Mouse (Mus musculus): ENCODE results near the gene Rwdd1.
"Not testable (repeated sequence)": the region's sequence is repeated elsewhere in the genome, so short reads cannot be mapped to it uniquely, and the experiment has no call there.

Rwdd1 gene

DNA sequence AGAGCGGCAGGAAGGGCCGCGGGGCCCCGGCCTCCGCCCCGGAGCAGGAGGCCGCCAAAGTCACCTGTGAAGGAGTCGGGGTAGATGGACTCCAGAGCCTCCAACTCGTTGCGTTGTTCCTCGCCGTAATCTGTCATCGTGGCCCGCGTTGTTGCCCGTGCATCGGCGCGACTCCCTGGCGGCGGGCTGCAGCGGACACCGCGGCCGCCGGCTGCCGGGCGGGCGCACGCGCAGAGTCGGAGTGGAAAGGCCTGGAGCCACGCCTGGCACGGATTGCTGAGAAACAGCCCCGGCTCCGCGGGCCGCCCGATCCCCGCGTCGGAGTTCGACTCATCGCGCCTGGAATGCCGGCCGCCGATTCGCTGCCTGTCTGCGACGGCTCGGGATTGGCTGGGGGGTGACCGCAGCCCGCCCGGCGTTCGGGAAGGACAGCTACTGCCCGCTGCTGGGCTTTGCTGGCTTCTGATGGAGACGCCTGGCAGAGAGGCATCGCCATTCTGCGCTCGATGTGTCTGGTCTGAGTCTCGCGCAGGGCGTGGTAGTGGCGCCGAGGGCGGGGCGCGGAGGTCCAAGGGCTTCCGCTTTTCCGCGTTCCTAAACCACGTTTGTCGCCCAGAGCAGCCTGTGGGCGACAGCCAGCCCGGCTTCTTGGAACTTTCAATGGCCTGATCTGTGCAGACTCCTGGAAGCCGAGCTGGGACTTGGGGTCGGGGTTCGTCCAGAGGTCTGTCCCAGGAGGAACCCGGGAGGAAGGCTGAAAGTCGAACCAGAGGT, at the start of gene Rwdd1:
Rwdd1 (minus strand) TSS at position 323 of the 774 bp plus-strand sequence.
- DNase-seq (ENCODE audit: low read depth), result peak; percentile 91

DNA sequence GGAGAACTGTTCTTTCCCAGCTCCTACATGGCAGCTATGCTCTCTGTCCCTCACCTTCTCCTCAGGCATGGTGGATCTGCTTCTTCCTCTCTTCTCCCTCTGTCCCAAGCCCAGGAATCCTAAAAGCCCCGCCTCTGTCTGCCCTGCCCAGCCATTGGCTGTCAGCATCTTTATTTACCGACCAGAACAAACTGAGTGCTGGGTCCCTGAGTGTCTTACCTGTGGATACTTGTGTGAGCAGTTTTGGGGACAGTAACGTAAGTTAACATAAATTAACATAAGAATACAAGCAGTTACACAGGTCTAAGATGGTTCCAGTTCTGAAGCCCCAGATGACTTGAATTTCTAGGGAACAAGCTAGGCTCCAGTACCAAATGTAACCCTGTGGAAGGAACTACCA, 47.2 kb upstream of the Rwdd1 start:
- no peak for DNase-seq (ENCODE audit: low read depth)

DNA sequence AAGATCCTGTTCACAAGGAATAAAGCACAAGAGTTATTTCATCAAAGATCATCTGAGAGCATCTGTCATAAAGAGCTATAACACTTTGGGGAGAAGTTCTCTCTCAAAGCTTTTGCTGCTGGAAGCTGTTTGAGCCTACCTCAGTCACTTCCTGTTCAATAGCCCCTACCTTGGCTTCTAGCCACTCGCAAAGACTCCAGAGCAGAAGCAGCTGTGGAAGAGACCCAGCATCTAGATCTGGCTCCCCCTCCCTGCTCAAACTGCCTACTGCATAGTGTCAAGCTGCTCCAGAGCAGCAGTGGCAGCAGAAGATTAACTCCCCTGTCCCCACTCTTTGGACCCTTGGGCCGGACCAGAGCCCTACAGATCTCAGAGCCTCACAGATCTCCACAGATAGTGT, 34.6 kb upstream of the Rwdd1 start:
- DNase-seq (ENCODE audit: low read depth), result no peak

DNA sequence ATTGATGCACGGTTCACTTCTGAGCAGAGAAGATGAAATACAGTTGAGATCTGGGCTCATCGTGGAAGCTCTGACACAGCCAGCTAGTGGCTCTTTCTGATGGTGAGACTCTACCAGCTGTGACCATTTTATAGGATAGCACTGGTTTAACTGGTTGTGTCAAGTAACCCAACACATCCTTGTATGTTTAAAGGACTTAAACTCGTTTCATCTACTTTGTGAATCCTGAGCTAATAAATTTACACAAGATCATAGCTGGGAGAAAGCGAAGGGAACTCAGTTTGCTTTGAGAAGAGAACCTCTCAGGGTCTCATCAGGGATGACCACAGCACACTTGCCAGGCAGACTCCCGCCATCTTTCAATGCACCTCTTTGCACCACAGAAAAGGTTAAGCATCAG, 24.8 kb upstream of the Rwdd1 start, which contains the start of gene Calhm4:
Calhm4 (minus strand) TSS at position 101 of the 400 bp plus-strand sequence.
- DNase-seq (ENCODE audit: low read depth), result no peak

DNA sequence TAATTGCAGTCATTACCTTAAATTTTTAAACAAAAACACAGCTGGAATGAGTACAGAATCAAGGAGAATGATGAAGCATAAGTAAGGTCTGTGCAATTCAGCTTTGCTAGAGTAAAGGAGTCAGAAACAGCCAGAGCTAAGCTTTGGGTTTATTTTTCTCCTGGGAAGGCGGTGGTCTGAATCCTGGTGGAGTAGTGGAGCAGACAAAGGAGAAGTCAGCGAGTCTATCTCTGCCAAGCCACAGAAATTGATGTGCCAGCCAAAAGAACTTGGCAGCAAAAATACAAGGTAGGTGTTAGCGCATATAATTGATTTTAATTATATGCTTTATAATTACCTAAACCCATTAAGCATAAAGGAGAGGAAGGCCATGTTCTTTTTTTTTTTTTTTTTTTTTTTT, 18.0 kb upstream of the Rwdd1 start, which contains the start of gene Trappc3l:
Trappc3l (plus strand) TSS at position 197 of the 400 bp plus-strand sequence.
- DNase-seq (ENCODE audit: low read depth), result no peak

DNA sequence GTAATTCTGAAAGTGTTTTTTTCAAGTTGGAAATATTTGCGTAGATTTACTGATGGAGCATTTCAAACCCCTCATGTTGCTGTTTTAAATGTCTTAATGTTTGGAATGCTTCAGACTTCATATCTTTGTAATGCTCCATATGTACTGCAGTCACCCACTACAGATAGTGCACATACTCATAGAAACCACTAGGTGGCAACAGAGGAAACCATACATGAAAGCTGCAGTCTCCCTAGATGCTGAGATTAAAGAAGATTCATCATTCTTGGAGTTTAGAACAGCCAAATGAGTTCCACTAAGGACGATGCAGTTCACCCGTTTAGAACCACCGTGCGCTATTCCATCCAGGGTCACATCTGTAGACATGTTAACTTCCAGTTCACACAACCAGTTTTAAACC, 17.2 kb upstream of the Rwdd1 start:
- no peak for DNase-seq (ENCODE audit: low read depth)

DNA sequence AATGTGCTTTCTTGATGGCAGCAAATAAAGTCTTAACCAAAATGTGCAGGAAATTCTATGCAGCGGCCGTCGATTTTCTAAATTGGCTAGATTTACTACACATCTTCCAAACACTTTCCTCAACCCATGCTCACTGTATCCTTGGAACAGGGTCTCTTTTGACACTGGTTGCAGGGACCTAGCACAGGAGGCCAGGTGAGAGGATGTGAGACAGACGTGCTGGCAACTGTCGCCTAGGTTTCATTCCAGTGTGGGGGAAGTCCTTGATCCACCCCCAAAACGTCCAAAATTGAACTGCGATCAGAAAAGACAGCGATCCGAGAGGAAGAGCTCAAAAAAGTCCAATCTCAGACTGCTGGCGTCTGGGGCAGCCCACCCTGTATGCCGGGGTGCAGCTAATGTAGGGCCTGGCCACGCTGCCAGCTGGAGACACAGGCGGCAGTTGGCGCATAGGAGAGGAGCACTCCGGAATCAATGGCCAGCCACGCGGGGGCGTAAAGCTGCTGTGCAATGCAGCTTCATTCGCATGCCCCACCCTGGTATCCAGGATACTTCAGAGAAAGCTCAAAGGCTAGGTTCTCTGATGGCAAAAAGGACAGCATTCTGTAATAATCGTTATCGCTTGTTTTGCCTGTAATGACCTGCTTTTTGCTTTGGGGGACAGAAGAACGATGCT, 14.3 kb upstream of the Rwdd1 start:
- no peak for DNase-seq (ENCODE audit: low read depth)

DNA sequence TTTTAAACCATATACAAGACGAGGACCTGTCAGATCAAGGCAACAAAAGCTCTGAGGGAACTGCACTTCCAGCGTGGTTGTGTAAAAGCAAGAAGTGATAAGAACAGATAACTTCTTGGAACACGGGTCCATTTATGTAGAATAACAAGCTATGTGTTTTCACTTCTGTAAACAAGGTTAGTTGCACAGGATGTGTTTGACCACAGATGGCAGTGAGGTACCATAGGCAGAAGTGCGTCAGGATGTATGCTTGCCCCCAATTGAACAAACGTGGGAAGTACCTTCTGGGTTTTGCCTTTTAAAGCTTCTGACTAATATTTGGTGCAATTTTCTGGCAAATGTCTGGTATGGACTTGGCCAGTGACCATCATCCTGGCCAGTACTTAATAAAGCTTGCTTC, 10.9 kb upstream of the Rwdd1 start:
- no peak for DNase-seq (ENCODE audit: low read depth)

DNA sequence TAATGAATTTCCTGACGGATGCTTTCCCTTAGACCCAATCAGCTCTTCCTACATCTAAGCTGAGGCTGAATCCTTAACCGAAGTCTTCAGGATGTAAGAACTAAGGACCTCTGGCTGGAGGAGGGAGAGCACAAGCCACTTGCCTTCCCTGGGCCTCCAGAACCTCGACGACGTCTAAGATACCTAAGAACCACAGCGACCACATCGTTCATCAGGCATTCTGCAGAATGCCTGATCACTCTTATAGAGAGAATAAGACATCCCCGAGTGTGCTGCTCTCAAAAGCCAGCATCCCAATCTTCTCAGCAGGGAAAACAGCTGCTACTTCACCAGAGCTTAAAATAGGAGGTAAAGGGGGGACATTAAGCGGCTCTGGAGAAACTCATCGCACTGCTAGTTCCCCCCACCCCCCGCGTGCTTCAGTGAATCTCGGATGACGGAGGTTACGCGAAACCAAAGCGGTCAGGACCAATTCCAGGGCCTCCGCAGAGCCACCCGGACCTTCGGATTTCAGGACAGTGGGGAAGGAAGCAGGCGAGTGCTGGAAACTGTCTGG, 600 bp downstream of the Rwdd1 start:
- no peak for DNase-seq (ENCODE audit: low read depth)

DNA sequence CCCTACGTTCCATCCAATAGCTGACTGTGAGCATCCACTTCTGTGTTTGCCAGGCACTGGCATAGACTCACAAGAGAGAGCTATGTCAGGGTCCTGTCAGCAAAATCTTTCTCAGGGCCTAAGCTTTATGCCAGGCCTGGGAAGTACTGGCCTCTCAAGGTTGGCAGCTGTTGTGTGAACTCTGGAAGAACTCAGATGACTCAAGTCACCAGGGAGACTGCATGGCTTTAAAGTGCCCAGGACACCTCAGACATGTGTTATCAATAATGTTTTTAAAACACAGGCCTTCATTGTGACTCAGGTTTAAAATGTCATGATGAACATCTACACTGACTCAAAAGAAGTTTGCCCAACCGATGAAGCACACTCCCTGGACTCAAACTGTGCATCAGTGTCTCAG, 6.2 kb downstream of the Rwdd1 start:
- no peak for DNase-seq (ENCODE audit: low read depth)

DNA sequence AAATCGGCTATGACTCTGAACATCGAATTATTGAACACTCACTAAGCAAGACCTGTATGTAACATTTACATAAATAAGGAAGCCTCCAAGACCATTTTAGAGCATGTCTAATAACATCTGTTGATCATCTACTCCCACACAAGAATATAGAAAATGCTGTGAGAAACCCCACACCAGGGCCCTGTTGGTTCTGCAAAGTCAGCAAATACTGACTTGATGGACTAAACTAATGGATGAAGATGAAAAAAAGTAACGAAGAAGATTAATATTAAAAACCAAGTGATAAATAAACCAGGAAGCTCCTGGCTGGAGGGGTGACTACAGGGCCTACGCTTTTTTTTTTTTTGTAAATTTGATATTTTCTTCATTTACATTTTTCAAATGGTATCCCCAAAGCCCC, 6.8 kb downstream of the Rwdd1 start:
- DNase-seq (ENCODE audit: low read depth), result no peak

DNA sequence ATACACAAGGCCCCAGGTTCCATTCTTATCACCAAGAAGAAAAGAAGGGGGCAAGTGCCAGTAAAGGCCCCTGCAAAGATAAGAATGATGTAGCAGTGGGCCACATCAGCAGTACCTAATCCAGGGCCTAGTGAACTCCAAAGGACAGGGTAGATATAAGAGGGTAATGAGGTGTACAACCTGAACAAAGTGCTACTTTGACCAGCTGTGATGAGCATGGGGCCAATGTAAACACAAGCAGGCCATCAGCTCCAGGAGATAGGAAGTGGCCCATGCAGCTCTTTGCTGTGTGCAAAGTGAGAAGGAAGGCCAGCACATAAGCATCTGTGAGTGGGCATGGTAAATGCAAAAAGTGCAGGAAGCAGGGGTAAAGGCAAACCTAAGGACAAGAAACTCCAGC, 21.0 kb downstream of the Rwdd1 start:
- no peak for DNase-seq (ENCODE audit: low read depth)

DNA sequence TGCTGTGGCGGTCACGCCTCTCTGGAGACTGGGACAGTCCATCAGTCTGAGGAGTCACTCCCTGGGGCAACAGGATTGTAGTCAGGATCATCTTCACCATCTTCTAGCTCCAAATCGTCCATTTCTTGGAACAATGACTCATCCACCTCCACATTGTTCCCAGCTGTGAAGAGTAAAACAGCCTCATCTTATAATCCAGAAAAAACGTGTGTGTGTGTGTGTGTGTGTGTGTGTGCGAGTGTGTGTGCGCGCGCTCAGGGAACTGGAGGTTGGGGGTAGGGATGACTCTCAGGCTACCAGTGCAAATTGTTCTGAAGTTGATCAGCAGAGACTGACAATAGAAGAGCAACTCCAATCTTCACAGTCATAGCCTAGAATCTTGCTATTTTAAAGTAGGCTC, 22.7 kb downstream of the Rwdd1 start:
- not testable (repeated sequence) for DNase-seq (ENCODE audit: low read depth)

DNA sequence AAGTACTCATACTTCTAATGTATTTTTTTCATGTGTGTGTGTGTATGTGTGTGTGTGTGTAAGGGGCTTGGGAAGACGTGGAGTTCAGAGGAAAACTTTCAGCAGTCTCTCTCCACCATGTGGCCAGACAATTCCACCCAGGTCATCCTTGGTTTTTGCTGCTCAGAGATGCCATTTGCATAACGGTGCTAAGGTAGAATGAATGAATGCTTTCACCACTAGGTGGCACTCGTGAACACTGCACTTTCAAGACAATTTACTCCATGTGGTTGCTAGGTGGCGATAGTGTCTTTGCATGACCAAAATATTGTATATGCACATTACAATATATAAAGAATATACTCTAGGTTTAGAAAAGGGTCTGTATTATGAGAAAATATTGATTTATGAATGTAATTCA, 32.7 kb downstream of the Rwdd1 start:
- peak; percentile 75 for DNase-seq (ENCODE audit: low read depth)

DNA sequence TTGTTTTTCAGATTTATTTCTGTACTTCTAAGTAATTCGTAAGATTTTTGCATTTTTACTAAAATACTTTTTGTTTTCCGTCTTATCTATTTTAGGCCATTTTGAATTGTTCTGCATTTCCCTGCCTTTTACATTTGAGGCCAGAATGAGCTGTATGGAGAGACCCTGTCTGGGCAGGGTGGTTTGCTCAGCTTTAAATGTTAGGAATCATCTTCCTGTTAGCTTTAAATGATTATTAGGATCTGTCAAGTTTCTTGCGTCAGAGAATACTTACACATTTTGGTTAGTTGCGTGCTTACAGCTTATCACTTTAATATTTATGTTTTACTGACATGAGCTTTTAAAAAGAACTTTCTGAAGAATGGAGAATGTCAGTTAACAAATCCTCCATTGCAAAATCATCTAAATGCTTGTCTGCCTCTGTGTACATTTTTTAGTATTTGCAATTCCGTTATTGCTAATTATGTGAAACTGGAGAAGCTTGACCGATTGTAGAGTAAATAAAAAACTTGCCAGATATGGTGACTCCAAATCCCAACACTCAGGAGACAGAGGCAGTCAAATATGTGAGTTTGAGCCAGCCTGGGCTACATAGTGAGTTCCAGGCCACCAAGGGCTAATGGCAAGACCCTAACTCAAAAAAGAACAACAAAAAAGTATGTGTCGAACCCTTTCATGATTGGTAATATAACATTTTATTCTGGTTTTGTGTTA, 44.5 kb downstream of the Rwdd1 start:
- no peak for DNase-seq (ENCODE audit: low read depth)

DNA sequence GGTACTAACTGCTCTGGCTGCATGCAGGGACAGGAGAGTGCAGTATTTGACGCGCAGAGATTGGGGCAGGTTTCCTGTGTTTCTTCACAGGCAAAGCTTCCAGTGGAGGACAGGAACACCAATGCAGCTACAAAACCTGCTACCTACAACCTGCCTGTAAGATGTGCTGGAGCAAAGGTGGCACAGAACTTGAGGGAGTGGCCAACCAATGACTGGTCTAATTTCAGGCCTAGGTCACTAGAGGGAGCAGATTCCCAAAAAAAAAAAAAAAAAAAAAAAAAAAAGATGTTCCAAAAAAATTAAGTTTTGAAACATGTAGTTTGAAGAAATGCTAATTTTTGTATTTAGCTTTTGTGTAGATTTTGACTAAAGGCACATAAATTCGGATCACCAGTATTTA, 66.9 kb downstream of the Rwdd1 start:
- DNase-seq (ENCODE audit: low read depth), result no peak

DNA sequence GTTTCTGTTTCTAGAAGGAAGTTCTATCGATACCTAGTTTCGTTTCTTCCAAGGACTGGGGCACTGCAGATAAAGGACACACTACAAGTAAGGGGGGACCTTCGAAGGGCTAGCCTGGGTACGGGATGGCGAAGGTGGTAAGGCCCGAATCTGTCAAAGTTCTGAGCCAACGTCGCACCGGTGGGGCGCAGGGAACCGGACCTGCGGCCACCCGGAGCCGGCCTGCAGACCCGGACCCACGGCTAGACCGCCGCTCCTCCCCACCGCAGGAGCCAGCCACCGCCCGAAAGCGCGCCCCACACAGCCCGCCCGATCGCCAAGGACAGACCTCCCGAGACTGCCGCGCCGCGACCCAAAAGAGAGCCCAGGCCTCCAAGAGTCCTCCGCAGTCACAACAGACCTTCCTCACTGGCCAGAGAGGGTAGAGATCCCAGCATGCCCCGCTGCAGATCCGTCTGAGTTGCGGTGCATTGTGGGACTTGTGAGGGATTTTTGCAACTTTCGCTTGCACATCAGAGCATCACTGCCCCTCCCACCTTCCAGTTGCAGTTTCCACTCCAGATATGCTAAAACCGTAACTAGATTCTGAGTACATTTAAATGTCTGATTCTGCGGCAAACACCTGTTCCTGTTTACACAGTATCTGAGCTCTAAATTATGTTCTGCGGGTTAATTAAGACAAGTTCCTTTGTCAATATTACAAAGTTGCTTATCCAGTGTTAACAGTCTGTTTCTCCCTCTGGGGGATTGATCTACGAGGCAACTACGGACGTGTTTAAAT, 68.4 kb downstream of the Rwdd1 start, which contains the start of gene Zup1:
Zup1 (minus strand) TSS at position 467 of the 781 bp plus-strand sequence.
- DNase-seq (ENCODE audit: low read depth), result peak; percentile 86
